Mouse (Mus musculus) adrenal gland, adult 8-10 months (tissue): ENCODE results near the gene Pde4d. TPM values are rescaled to one million over a fixed set of nuclear protein-coding genes. Genes with fewer than 3 reads are reported as not detected.

Experiments used
- DNase-seq: peaks from one replicate; pipeline ENCODE4 v3.0.0; 2022
- total RNA-seq, 4 experiments: library from RNA; stranded (reverse); gene quantifications; 2 replicates each; pipeline ENCODE4 v1.2.4; 2022

The Pde4d gene
- total RNA-seq, 4 experiments from 2014 or later, result 10.8 to 13.3 (median 12.0) TPM

DNA sequence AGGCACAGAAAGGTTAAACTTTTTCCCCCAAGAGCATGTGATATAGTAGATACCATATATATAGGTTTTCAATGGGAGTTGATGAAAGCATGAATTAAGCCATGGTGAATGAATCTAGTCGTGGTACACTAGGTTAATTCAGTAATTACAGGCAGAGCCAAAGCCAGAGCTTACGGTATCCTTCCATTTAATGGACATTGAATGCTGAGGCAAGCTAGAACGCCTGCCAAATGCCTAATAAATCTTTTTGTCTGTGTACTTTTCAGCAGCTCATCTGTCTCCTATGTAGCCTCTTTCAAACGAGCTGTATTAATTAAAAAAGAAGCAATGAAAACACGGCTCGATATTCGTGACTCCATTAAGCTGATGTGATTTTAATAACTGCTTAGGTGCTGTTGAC lies 862.8 kb downstream of the Pde4d start:
- DNase-seq, result no peak

DNA sequence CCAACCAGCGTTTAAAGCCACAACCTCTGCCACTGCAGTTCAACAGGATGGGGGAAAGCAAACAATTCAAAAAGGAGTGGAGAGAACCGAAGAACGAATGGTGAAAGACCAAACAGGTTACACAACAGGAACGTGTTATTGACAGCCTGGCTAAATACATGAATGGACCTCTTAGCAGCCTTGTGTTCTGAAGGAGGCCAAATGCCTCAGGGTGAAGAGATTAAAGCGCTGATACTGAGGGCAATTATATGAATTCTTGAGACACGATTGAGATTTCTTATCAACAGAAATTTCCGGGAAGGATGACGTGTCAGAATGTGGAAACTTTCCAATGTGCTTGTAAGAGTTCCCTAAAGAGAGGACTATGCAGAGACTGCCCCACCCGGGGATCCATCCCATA lies 865.9 kb downstream of the Pde4d start:
- no peak for DNase-seq

DNA sequence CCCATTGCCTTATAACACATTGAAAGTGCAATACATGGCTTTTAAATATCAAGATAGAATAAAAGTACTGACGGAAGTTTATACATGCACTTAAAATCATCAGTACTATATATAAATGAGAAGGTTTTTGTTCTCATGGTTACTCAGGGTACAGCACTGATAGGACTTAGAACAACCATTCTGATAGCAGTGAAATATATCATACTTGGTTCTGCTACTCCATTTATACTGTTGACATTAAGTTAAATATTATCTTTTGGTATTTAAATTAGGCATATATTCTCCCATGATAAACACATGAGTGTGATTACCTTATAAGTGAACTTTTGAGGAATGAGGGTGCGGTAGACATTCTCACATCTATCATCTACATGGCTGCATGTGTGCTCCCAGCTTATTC lies 867.9 kb downstream of the Pde4d start:
- no peak for DNase-seq

DNA sequence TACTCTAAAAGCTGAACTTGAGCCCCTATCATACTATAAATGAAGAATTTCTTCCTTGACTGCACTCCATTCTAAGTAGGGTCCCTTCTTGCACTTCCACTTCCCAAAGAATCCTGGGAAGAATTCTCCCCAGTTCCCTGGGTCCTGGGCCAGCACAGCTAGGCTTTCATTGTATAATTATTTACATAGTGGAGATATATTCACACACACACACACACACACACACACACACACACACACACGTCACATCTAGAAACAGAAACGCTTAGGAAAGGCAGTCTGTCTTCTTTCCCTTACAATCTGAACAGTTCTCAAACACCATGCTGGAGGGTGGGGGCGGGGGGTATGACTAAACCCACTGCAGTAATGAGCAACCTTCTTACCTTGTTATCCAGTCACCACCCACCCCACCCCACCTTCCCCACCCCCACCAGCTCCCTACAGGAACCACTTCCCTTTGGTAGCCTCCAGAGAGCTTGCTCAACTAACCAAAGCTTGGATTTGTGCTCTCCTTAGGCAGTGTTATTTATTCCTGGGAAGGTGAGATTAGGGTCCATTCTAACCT lies 868.8 kb downstream of the Pde4d start:
- DNase-seq, result no peak

DNA sequence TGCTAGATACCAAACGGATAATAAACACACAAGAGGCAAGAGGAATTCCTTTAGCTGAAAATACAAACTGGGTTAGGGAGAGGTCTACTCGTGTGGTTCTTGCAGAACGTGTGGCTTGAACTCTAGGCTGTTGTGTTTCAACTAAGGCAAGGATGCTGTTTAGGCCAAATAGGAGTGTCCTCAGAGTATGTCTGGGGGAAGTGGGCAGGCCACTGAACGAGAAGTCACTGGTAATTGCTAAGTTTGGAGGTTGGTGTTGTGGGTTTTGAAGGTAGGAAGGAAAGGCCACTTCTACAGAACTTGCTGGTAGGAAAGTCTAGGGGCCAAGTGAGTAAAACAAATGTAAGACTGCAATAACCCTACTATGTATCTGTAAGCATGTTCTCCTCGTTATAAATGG lies 876.3 kb downstream of the Pde4d start:
- DNase-seq, result no peak

DNA sequence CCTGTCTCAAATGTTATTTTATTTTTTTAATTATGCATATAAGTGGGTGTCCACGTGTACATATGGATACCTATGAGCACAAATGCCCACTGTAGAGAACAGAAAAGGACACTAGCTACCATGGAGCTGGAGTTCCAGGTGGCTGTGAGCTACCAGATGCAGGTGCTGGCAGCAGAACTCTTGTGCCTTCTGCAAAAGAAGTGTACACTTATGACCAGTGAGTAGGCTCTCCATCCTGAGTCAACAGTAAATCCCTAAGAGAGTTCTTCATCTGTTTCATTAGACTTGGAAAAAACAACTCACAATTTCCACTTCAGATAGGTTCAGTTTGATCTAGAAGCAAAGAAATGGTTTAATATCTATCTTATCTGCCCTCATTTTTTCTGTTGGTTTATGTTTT lies 881.8 kb downstream of the Pde4d start:
- DNase-seq, result no peak

DNA sequence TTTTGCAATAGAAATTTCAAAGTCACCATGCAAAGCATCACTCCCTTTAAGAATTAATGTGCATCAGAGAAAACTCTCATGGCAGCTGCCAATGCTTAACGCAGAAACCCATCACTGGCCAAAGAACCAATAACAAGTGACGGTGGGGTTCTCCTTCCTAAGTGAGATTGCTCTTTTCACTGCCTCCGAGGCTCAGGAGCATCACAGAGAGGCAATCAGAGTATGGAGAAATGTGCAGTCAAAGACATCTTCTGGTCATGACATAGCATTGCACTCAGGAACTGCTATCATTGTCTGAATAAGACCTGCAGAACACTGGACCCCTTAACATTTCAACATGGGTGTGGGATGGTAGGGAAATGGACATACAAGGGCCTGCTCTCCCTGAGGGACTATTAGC lies 892.2 kb downstream of the Pde4d start:
- DNase-seq, result no peak

DNA sequence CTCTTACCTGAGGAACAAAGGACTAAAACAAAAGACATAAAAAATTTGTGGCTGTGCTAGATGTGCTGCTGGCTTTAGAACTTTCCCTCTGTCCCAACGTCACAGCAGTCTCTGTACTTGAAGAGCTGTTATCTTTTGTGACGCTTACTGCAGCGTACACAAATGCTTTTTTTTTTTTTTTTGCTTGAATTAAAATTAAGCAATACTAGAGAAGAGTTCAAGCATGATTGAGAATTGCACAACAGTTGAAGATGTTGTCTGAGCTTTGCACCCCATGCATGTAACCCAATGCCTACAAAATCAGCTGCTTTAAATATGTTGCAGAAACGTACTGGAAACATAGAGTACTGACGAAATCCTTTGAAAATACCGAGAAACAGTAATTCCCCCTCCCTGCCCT lies 892.7 kb downstream of the Pde4d start:
- no peak for DNase-seq

DNA sequence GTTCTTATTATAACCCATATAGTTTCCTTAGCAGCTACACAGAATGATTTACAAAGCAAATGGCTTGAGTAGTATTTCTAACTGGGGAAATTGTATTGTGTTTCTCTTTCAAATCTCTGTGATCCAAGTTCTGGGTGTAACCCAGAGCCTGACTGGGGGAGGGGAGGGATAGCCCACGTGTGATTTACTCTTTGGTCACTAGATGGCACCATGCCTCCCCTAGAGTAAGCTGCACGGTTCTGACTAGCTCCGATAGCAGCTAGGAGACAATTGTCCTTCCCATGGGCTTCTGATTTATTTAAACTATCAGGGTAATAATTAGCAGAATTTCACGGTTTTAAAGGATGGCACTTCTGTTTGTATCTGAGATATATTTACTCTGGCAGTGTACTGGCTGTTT lies 893.8 kb downstream of the Pde4d start:
- peak; percentile 39 for DNase-seq

DNA sequence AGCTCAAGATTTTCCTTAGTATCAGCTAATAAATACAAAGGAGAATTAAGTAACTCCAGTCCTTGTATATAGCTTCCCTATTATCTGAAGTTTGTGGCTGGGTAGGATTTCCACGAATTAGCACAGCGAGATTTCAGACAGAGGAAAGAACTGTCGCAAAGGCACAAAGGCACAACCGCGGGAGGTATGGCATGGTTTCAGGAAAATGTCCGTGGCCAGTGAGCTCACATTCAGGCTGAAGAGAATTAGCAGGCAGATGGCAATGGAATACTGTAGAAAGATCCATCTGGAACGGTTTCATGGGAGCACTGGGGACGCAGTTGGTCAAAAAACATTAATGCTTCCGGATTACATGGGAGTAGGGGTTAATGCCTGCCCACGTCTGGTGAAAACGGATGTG lies 898.0 kb downstream of the Pde4d start:
- no peak for DNase-seq

DNA sequence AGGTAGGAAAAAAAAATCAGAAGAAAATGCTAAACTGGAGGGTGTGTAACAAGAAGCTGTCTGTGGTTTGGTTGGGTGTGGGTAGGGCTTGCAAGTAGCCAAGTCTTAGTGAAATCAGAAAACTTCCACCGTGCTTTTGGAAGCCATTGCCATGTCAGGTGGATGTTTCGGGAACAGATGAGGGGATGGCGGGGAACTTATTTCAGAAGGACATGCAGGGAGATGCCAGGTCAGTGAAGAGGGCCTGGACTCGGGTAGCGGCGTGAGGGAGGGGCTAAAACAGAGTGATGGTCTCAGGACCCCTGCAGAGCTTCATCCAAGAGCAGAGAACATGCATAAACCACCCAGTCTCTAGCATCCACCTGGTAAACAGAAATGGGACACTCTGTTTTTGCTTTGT lies 898.6 kb downstream of the Pde4d start:
- DNase-seq, result no peak

DNA sequence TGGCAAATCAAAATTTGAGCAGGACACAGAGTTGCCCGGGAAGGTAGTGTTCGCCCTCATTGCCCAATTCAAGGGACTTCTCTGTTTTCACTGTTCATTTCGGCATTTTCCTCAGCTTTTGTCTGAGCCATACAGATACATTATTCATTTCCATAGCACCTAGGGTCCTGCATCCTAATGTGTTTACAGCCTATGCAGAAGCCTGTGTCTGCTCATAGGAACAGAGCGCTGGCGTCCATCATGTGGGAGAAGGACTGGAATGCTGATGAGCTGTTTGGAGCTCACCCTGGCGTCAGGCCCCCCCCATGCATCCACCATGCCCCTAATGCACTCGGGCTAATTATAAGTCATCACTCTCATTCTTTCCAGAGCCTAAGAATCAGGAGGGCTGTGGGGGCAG lies 900.4 kb downstream of the Pde4d start:
- no peak for DNase-seq

DNA sequence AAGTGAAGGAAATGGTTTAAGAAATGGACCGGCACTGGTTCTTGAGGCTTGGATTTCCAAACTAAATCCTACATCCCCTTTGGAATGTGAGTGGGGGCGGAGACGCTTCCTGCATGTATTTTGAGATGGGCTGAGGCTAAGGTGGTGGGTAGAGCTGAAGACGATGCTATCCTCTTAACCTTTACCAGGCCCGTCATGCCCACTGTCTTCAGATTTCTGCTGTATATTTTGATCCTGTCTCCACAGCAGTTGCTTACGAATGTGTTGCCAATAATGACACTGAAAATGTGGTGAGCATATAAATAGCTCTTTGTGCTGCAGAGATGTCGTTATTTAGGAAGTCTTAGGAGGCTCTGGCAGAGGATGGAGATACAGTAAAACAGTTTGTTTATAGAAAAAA lies 904.3 kb downstream of the Pde4d start:
- DNase-seq, result no peak

DNA sequence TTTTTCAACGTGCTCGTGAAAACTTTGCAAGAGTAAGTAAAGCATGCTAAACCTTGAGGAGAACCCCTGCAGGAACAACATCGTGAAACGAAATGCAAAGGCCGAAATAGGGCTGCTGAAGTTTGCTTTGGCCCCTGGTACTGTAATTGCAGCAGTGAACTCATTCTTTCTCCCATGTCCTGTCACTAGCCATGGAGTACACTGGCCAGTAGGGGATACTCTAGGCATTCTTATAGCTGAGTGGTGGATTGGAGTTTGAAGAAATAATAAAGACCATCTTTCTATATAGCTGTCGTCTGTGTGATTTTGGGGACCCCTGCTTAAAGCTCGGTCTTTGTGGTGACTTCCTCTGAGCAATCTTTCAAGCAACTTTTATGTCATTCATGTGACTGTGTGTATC lies 906.5 kb downstream of the Pde4d start:
- DNase-seq, result no peak

DNA sequence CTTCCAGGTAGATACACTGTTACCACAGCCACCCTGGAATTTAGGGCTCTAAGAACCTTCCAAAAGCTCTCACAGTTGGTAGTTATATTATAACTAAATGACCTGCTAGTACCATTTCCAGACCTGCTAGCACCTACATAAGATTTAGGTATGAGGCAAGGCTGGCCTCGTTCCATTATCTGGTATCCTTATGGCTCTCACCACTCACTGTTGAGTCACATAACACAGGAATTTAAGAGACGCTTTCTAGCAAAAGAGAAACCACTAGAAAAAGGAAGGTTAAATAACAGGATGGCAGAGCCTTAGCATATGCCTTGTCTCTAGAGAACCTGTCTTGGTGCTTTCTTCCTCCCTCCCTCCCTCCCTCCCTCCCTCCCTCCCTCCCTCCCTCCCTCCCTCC lies 910.2 kb downstream of the Pde4d start:
- DNase-seq, result no peak

DNA sequence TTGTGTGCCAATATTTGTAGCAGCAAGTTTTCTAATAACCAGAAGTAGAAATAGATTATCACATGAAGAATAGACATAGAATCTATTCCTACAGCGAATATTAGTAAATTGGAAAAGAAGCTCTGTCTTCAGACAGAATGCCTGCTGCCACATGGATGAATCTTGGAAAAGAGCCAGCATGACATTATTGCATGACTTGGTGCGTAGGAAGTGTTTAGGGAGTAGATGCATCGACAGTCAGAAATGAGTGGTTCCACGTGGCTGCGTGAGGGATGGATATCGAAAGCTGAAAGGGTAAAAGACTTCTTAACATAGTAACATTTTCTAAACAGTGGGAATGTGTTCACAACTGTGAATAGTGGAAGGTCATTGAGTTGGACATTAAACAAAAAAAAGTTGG lies 912.6 kb downstream of the Pde4d start:
- no peak for DNase-seq

DNA sequence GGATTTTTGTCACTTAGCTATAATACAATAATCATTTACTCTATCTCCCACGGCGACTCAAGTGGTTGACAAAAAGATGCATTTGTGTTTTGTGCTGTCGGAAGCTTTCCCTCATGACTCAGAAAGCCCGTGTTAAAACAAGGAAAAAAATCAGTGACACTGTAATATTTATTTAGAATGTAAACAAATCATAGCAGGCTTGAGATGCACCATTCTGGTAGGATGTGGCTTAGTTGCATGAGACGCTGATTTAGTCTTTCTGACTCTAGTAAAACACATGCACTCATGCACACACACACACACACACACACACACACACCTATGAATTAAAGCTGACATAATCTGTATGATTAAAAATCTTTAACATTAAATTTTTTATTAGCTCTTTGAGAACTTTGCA lies 924.7 kb downstream of the Pde4d start:
- DNase-seq, result no peak

DNA sequence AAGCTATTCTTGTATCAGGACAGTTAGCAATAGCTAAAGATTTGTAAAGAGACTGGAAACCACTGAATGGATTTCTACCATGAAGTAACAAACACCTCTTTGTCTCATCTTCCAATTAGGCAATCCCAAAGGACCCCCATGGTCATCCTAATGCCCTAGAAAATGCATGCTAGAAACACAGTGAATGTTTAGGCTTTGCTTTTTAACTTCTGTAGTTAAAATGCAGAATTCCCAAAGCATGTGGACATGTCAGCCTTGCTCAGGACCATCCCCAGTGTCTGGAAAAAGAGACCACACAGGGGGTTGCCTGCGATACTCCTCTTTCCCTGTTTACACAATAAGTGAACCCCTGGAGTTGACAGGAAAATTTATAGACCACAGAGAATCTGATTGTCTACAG lies 926.9 kb downstream of the Pde4d start:
- DNase-seq, result no peak

DNA sequence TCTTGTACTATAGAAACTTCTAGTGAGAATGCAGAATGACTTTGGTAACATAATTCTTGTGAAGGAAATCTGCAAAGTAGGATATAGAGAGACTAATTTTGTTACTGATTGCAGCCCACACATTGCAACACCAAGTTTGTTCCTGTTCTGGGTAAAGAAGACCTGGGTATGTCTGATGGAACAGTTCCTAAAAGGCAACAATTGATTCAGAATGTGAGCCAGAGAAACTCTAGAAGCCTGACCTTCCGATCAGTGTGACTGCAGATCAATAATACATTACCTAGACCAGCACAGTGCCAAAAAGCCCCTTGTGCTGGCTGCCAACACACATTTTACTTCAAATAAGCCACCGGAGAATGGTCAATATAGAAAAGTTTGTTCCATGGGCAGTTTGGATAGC lies 930.4 kb downstream of the Pde4d start:
- no peak for DNase-seq

DNA sequence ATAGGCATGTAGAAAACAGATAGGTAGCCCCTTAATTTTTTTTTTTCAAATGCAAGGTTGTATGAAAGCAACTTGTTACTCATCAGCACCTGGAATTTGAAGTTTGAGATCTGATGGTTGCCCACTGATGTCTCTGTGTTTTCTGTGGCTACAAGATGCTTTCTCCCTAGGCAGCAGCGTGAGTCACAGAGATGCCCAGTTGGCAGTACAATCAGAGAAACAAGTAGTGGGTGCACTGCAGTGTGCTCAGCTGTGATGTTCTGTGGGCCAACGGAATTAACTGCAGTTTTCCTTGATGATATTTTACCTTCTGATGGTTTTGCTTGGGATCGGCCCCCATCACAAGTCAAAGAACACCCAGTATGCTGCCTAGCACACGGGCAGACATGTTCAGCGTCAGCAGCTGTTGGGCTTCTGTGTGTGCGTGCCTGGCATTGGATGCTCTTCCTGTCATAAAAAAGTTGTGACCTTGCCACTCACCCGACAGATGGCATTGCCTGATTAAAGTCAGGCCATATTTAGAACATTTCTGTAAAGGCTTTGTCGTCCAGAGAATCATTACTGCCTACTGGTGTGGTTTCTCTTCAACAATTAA lies 939.0 kb downstream of the Pde4d start:
- DNase-seq, result no peak

DNA sequence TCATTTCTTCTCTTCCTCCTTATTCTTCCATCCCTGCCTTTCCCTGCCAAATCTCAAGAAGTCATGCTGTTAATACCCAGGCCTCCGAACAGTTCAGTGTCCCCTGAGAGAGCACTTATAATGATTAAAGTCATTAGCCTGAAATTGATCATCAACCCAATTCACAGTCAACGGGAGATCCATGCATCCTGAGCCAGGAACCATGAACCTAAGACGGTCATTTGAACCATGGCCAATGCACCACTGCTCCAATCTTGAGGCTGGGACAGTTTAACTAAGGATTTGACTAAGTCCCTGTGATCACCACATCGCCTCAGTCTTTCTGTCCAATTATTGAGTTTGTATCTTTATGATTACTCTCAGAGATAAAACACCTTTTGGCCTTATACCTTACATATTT lies 952.6 kb downstream of the Pde4d start:
- DNase-seq, result no peak

DNA sequence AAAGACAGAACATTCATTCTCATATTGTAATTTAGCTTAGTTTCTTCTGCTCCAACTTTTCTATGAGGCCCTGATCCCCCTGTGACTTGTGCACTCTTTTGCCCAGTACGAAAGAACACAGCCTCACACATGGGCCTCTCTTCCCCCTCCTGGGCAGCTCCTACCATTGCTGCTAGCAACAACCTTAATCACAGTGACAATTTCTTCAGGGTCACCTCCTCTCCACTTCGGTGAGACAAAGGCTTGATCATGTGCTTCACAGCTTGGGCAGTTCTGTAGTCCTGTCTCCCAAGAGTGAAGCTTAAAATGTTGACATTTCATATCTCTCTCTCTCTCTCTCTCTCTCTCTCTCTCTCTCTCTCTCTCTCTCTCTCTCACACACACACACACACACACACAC lies 953.2 kb downstream of the Pde4d start:
- no peak for DNase-seq

DNA sequence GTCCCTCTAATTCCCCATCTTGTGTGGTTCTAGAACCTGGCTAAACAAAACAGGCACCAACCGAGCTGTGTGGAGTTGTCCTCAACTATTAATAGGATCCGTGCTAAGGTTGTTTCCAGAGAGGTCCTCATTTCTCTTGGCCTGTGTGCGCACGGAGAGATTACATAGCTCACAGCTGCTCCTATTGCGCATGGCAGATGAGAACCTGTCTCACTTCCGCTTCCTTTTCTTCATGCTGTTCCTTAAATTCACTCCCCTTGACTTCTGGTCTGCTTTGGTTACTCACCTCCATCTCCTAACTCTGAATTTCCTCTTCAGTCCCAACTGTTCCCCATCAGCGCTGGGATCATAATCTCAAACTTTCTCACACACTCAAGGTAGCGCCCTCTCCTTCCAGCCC lies 956.6 kb downstream of the Pde4d start:
- no peak for DNase-seq

DNA sequence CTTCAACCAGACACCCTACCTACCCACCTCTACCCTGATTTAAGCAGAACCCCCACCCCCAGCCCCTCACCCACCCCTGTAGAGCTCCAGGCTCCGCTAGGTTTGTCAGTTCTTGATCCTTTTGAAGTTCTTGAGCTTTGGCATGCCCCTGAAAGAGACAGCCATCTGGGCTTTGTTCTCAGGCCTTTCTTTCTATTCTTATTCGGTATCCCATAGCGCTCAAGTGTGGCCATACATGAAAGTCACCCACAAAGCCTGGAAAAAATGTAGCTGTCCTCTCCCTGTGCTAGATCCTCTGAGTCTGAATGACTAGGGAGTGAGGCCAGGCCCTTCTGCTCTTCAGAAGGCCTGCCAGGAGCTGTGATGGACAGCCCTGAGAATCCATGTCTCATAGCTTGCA lies 957.6 kb downstream of the Pde4d start:
- no peak for DNase-seq

DNA sequence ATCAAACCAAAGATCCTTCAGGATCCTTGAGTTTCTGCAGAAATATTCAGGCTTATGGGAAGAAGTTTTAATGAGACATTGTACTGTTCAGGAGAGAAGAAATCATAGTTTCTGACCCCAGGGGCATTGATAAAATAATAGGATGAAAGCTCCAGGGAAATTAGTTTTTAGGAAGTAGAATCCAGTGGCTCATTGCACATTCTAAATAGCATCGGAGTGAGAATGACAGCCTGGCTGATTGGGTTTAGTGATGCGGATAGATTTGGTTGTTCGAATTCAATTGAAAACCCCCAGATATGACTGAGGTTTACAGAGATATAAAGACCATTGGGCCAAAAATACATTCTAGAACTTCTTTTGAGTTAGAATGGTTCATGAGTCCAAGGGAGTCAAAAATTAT lies 970.7 kb downstream of the Pde4d start:
- DNase-seq, result no peak
